Mouse (Mus musculus): ENCODE measurements around the gene Ston2. TPM values are rescaled to one million over a fixed set of nuclear protein-coding genes. Genes with fewer than 3 reads are reported as not detected.
"Not testable (repeated sequence)": the region's sequence is repeated elsewhere in the genome, so short reads cannot be mapped to it uniquely, and the experiment has no call there.

Gene Ston2
- polyA plus RNA-seq, 3 experiments from 2014 or later: 0.69 to 2.0 (median 0.82) TPM

GRCm38 (mm10) chr12:91789801-91790200 is 1.6 kb upstream of the Ston2 start:
- peak; percentile 84 for ATAC-seq

GRCm38 (mm10) chr12:91788446-91788845 is 259 bp upstream of the Ston2 start:
- not testable (repeated sequence) for ATAC-seq

GRCm38 (mm10) chr12:91786355-91786754 is 1.8 kb downstream of the Ston2 start:
- ATAC-seq: no peak

- ATAC-seq: no peak
Measured at GRCm38 (mm10) chr12:91781432-91781831, 6.8 kb downstream of the Ston2 start.

GRCm38 (mm10) chr12:91780531-91780930 is 7.7 kb downstream of the Ston2 start:
- ATAC-seq: no peak

- ATAC-seq: peak; percentile 86
Measured at GRCm38 (mm10) chr12:91779004-91779365, 9.2 kb downstream of the Ston2 start.

- peak; percentile 18 for ATAC-seq
Measured at GRCm38 (mm10) chr12:91778211-91779003, 9.8 kb downstream of the Ston2 start.

- no peak for ATAC-seq
Measured at GRCm38 (mm10) chr12:91776342-91776741, 11.8 kb downstream of the Ston2 start.

- no peak for ATAC-seq
Measured at GRCm38 (mm10) chr12:91774811-91775284, 13.3 kb downstream of the Ston2 start.

- no peak for ATAC-seq
Measured at GRCm38 (mm10) chr12:91768871-91769270, 19.3 kb downstream of the Ston2 start.

GRCm38 (mm10) chr12:91768176-91768575 is 20.0 kb downstream of the Ston2 start:
- ATAC-seq: no peak

GRCm38 (mm10) chr12:91766338-91767107 is 21.7 kb downstream of the Ston2 start:
- ATAC-seq: peak; percentile 76

- peak; percentile 63 for ATAC-seq
Measured at GRCm38 (mm10) chr12:91765504-91765903, 22.7 kb downstream of the Ston2 start.

GRCm38 (mm10) chr12:91765054-91765453 is 23.1 kb downstream of the Ston2 start:
- ATAC-seq: no peak

GRCm38 (mm10) chr12:91764471-91764870 is 23.7 kb downstream of the Ston2 start:
- no peak for ATAC-seq

GRCm38 (mm10) chr12:91759836-91760235 is 28.4 kb downstream of the Ston2 start:
- no peak for ATAC-seq

GRCm38 (mm10) chr12:91757854-91758562 is 30.2 kb downstream of the Ston2 start:
- no peak for ATAC-seq

GRCm38 (mm10) chr12:91756562-91757166 is 31.5 kb downstream of the Ston2 start:
- no peak for ATAC-seq

GRCm38 (mm10) chr12:91754606-91755005 is 33.6 kb downstream of the Ston2 start:
- no peak for ATAC-seq

- ATAC-seq: no peak
Measured at GRCm38 (mm10) chr12:91752711-91753110, 35.5 kb downstream of the Ston2 start.

GRCm38 (mm10) chr12:91751893-91752597 is 36.1 kb downstream of the Ston2 start:
- ATAC-seq: no peak

Measured in inflammation-experienced regulatory T-cells, adult 6 months (primary cell).